Mouse (Mus musculus): ENCODE data around the gene Cpne6. TPM values are rescaled to one million over a fixed set of nuclear protein-coding genes. Genes with fewer than 3 reads are reported as not detected.

The Cpne6 gene
- total and polyA plus RNA-seq, 3 experiments: not detected

DNA sequence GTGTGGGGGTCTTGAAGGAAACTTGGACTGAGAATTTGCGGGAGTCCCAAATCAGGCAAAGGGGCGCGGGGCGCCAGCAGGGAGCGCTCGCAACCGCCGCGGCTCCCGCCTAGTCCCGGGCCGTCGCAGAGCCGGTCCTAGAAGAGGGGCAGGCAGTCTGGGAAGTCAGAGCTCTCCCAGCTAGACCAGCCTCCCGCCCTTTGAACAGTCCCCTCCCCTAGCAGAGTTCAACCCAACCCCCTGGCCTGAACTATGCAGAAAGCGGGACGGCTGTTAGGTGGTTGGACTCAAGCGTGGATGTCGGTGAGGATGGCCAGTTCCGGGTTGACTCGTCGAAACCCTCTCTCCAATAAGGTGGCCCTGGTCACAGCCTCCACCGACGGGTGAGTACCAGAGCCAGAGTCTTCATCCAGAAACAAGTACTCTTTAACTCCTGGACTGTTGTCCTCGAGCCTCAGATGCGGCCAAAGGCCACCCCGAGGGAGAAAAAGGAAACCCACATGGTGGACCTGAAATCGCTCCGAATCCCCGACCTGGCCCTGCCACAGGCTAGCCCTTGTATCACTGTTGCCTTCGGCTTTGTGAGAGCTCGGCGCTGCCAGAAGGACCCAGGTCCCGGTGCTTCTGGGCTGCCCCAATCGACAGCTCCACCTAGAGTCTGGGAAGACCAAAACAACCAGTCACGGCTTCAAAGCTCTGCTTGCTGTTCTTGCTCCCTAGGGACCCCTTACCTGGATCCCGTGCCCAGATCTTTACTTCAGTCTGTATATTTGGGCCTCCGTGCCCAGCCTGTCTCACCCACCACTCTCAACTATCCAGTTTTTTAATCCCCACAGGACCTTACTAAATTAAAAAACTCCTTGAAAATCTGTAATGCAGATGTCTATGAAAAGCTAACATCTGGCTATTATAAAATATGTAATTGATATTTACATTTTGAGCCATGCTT is 31.3 kb upstream of the Cpne6 start, which contains the start of gene Dhrs4 (continued):
- TF ChIP-seq ZNF384 (IDR thresholded peaks at IDR 0.05; ENCODE audit: low read depth, low read length): no peak

DNA sequence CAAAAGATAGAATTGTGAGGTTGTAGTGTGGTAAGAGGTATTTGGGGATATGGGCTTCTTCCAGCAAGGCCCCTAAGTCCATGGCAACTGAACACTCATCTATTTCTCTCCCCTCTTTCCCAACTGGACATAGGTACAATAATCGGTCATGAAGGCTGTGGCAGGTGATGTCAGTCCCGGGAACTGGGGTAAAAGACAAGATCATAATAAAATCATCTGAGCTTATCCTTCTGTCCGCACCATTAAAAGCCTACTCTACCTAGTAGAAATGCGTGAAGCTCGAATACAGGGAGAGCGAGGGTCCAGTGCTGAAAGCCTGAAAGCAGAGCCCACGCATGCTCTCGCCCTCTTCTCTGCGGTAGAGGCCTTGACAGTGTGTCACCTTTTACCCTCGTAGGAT is 30.6 kb upstream of the Cpne6 start:
- no peak for DNase-seq (ENCODE audit: extremely low read depth)
- Histone ChIP-seq H3K9ac (ENCODE audit: insufficient read depth, low read depth) (no peak overlapping the region), H3K9me3 (replicated peaks; ENCODE audit: low read length) (no peaks in the 10 kb centered on the region), H3K27ac (ENCODE audit: insufficient read depth, low read depth) (no peak overlapping the region), H3K79me2 (replicated peaks; ENCODE audit: control insufficient read depth, extremely low read depth, insufficient read depth, poor library complexity, severe bottlenecking) (0 out of 2 replicates have a peak, but pooled peaks cover 2% of the 10 kb centered on the region), H3K27me3 (replicated peaks) (no peaks in the 10 kb centered on the region), H3K4me3 (replicated peaks in 1 of 3; ENCODE audit: low read depth in 2 of 3, low read length in 2 of 3, poor library complexity in 1 of 3) (no peak overlapping the region), H3K36me3 (replicated peaks in 1 of 2; ENCODE audit: control insufficient read depth in 1 of 2, insufficient read depth in 1 of 2, low read length in 1 of 2) (peaks cover 6 to 36% of the 10 kb centered on the region in 2 experiments), H3K4me2 (ENCODE audit: insufficient read depth, low read depth, poor library complexity, severe bottlenecking) (peak overlapping the region; percentile 55; the same call in 1 of the 2 replicates), H3K4me1 (ENCODE audit: control insufficient read depth in 1 of 2, insufficient read depth in 2 of 2) (peaks cover 6 to 27% of the 10 kb centered on the region in 2 experiments)
- dilution Hi-C loops (cut with MboI; ENCODE audit: extremely low pct_ligation_motif_present, extremely low pct_unique_long_range_greater_than_20kb, low sequenced_read_pairs): no loop called here
- no peak for TF ChIP-seq MAZ (IDR thresholded peaks at IDR 0.05; ENCODE audit: low read depth, low read length)
- no peak for TF ChIP-seq ZNF384 (IDR thresholded peaks at IDR 0.05; ENCODE audit: low read depth, low read length)
- in situ Hi-C loops (cut with MboI; ENCODE audit: low pct_ligation_motif_present, low pct_unique_long_range_greater_than_20kb, low sequenced_read_pairs): no loop called here

DNA sequence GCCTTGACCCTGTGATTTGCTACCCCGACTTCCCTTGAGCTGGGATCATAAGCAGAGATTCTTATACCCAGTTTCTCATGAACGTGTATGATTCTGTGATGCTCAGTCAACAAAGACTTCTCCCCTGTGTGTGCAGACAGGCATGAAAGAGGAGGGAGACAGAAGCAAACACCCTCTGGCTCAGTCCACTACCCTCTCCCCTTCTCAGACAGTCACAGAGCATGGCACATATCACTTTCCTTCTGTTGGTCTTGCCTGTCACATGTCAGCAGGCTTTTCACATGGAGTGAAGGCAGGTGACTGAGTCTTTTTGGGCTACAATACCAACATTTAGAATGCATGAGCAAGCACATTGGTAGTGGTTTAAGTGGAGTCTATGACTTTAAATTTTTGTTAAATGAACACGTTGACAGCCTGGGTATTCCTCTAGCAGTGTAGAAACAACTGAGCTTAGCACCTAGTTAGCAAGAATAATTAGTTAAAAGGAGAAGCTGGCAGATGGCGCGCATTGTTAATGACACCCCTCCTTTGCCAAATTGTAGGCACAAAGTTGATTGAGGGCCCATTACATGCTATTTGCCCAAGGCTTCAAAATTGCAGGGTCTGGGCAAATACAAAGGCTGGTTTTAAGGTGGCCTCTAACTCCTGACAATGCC is 25.7 kb upstream of the Cpne6 start:
- TF ChIP-seq ETS1 (conservative IDR thresholded peaks at IDR 0.05; ENCODE audit: low read depth, low read length) (no peak), MYC (IDR thresholded peaks at IDR 0.05; ENCODE audit: low read depth, low read length) (no peak), JUN (IDR thresholded peaks at IDR 0.05; ENCODE audit: insufficient read depth, low read depth, low read length) (no peak), TBP (conservative IDR thresholded peaks at IDR 0.05; ENCODE audit: low read depth, low read length) (no peak), HCFC1 (IDR thresholded peaks at IDR 0.05; ENCODE audit: low read depth, low read length) (no peak), USF1 (IDR thresholded peaks at IDR 0.05; ENCODE audit: low read depth, low read length) (no peak), PAX5 (IDR thresholded peaks at IDR 0.05; ENCODE audit: low read length) (no peak), ZNF384 (IDR thresholded peaks at IDR 0.05; ENCODE audit: low read depth, low read length) (no peak), RAD21 (IDR thresholded peaks at IDR 0.05; ENCODE audit: low read depth, low read length) (no peak), SIN3A (IDR thresholded peaks at IDR 0.05; ENCODE audit: low read length) (no peak), CHD1 (IDR thresholded peaks at IDR 0.05; ENCODE audit: low read depth, low read length) (no peak), MAZ (IDR thresholded peaks at IDR 0.05; ENCODE audit: low read depth, low read length) (no peak), IRF4 (IDR thresholded peaks at IDR 0.05; ENCODE audit: low read depth, low read length) (no peak), SMC3 (IDR thresholded peaks at IDR 0.05; ENCODE audit: low read depth, low read length) (no peak), NELFE (IDR thresholded peaks at IDR 0.05; ENCODE audit: low read depth, low read length) (no peak)
- Histone ChIP-seq H3K27me3 (replicated peaks) (no peaks in the 10 kb centered on the region), H3K4me3 (replicated peaks in 1 of 3; ENCODE audit: low read depth in 2 of 3, low read length in 2 of 3, poor library complexity in 1 of 3) (no peak overlapping the region), H3K4me2 (ENCODE audit: insufficient read depth, low read depth, poor library complexity, severe bottlenecking) (no peak overlapping the region), H3K9me3 (replicated peaks; ENCODE audit: low read length) (no peaks in the 10 kb centered on the region), H3K4me1 (ENCODE audit: control insufficient read depth in 1 of 2, insufficient read depth in 2 of 2) (peaks cover 14 to 47% of the 10 kb centered on the region in 2 experiments), H3K36me3 (replicated peaks in 1 of 2; ENCODE audit: control insufficient read depth in 1 of 2, insufficient read depth in 1 of 2, low read length in 1 of 2) (peaks cover 6 to 71% of the 10 kb centered on the region in 2 experiments), H3K79me2 (replicated peaks; ENCODE audit: control insufficient read depth, extremely low read depth, insufficient read depth, poor library complexity, severe bottlenecking) (0 out of 2 replicates have a peak, but pooled peaks cover 1% of the 10 kb centered on the region), H3K9ac (ENCODE audit: insufficient read depth, low read depth) (no peak overlapping the region), H3K27ac (ENCODE audit: insufficient read depth, low read depth) (no peak overlapping the region)
- dilution Hi-C loops (cut with MboI; ENCODE audit: extremely low pct_ligation_motif_present, extremely low pct_unique_long_range_greater_than_20kb, low sequenced_read_pairs) (no loop called here), in situ Hi-C loops (cut with MboI; ENCODE audit: low pct_ligation_motif_present, low pct_unique_long_range_greater_than_20kb, low sequenced_read_pairs) (no loop called here)
- no peak for DNase-seq (ENCODE audit: extremely low read depth)
